Mouse (Mus musculus) adrenal gland, adult (tissue): ENCODE data around the gene Gap43.
"Not testable (repeated sequence)": the region's sequence is repeated elsewhere in the genome, so short reads cannot be mapped to it uniquely, and the experiment has no call there.

ENCODE experiments used
- DNase-seq, 2 experiments: peaks; one replicate each; pipeline ENCODE4 v3.0.0; 2022 to 2023; ENCODE audit warnings: low spot score in 1 of 2; ENCODE audit not compliant: inconsistent age in 2 of 2

The Gap43 gene

DNA sequence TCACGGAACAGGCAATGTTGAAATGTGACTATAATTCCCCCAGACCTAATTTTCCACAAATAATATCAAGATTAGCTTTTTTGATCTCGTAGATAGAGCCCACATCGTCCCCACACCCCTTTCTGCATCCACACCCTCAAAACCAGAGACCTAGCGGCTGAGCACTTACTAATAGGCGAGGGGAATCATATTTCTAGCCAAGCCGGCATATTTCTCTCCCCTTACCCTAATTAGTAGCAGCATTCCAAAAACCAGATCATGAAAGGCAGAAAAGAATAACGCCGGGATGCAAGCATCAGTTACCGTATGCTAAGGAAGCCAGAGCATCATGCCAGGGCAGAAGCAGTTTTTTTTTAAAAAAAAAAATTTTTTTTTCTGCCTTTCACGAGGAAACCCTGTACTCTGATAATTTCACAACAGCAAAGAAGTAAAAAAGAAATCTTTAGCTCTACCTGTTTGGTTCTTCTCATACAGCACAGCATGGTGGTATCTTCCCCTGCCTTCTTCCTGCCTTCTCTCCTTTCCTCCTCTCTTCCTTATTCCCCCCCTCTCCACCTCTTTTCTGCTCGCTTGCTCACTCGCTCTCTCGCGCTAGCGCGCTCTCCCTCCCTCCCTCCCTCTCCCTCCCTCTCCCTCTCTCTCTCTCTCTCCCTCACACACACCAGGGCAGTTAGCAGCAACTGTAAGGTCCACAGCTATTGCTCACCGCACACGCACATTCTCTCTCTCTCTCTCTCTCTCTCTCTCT, at the start of gene Gap43:
Gene Gap43, minus strand, starts transcription at position 631 of the 748 bp plus-strand sequence.
- DNase-seq: no peak

DNA sequence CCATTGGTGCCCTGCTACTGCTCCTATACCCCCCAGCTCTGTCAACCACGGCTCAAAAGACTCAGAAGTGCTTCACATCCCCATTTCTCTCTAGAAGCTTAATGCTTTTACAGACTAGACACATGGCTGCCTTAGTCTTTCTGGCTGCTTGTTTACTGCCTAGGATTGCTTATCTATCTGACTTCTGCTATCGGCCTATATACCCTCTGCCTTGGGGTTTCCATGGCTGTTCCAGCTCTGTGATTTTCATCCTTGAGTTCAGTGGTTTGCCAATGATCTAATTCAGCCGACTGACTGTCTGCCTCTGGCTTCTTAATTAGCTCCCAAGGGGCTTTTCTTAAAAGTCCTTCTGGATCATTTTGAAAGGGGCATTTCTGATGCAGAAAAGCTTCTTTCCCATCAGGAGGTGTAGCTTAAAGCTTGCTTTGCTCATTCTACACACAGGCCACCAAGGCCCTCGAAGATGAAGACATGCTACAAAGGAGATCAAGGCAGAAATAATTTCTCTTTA, 40.9 kb upstream of the Gap43 start:
- no peak for DNase-seq

DNA sequence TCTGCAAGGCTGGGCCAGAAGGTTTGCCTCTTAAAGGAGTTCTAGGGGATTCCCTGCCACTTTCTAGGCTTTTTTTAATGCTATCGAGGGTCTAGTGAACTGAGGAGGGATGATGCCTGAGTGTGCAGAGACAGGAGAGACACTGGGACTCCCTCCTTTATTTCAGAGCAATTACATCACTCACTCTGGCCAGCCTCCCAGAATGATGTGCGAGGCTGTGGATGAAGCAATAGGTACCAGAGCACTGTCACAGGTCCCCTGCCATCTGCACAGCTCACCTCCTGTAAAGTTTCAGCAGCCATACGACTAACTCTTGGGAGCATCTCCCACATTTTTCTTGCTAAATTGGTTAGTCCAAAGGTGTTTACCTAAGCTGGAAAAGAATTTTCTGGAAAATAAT, 40.2 kb upstream of the Gap43 start:
- DNase-seq: peak in 1 of 2 experiments; percentile 31

DNA sequence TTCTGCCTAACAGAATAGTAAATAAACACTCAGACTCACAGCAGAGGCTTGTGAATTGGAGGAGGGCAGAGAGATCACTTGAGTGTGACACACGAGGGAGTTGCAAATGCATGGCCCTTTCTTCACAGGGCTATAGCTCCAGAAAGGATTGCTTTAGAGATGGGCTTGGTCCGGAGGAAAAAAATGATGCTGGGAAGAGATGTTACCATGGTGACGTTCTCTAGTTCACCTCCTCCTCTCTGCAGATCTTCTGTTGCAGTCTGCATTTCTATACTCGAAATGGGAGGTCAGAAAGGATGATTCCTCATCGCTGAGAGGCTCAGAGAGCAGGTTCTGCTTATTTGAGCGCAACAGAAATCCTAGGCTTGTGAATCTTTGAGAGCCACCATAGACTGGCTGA, 29.7 kb upstream of the Gap43 start:
- no peak for DNase-seq

DNA sequence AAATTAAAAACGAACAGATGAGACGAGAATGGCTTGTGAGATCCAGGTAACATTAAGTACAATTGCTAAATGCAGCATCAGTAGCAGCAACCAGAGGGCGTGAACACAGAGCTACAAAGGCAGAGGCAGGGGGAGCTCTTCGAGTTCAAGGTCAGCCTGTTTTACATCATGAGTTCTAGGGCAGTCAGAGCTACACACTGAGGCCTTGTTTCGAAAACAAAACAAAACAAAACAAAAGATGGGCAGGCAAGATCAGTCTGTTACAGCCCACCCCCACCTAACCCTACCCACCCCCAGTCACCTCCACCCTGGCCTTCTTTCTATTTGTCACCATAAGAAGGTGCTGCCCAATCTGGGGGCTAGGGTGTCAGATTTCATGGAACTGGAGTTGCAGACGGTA, 28.9 kb upstream of the Gap43 start:
- DNase-seq: no peak

DNA sequence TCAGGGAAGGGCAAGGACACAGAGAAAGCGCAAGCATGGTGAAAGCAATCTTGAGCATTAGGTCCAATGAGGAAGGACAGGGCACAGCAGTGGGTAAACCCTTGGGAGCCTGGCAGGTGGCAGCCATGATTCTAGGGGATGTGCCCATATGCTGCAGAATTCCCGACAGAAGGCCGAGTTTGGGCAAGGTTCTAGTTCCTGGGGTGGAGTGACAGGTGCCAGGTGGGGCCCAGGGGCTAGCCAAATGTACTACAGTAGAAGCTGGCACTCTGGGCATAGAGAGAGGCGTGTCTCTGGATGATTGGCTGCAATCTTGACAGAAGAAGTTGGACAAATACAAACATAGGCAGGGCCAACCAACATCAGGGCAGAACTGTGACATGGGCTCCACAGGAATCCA, 19.6 kb upstream of the Gap43 start:
- no peak for DNase-seq

DNA sequence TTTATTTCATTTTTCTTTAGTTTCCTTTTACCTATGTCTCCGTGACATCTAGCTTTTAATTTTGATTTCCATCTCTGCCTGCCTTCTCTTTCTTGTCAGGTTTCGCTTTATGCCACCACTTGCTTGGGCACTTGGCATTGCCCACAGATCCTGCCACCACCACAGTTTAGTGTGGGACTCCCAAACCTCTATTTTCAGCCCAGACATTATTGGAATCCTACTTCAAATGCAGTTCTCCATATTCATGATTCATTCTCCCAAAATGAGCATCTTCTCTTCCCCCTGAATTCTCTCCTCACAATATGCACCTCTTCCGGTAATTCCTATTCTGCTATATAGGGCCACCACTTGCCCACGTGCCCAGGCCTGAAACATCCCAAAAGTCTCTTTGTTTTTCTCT, 17.6 kb upstream of the Gap43 start:
- DNase-seq: no peak

DNA sequence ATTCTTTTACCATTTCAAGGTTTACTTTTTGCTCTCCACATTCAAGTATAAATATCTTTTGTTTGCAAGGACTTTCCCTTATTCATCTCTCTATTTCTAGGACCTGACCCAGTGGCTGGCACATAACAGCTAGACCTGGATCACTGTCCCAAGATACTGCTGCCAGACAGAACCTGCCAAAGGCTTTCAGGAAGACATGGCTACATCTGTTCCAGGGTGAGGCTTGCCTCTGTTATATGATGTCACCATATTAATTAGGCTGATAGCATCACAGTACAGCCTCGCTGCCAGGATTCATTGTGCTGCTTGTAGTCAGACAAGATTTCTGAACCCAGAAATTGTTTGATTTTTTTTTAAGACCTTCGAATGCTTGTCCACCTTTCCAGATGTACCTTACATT, 9.6 kb upstream of the Gap43 start:
- DNase-seq: no peak

DNA sequence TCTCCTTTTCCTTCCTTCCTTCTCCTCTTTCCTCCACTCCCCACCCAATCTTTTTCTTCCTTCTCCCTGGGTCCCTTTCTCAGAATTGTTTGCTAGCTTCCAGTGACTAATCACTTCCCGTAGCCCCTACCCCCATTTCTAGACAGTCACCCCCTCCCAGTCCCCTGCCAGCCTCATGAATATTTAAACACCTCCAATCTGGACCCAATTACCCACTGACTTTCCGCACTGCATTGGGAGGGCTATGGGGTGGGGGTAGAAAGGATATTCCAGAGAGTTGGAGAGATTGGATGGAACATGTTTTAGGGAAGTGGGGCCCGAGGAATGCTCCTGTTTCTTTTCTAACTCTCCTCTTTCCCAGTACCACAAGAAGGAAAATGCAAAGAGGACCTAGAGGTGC, 414 bp upstream of the Gap43 start:
- DNase-seq: not testable (repeated sequence)

DNA sequence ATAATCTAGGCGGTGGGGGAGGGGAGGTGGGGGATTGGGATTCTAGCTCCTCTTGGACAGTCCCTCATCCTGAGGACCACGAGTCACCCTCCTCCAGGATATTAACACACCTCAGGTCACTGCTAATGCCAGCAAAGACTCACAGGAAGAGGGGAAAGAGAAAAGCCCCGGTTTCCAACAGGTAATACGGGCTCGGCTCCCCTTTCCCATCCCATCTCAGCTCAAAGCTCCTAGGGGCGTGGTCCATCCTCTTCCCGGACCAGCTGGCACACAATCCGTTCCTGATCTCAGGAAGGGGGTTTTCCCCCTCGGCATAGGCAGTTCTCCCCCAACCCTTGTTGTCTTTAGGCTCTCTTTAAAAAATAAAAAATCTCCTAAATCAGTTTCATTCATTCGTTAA, 939 bp downstream of the Gap43 start:
- no peak for DNase-seq

DNA sequence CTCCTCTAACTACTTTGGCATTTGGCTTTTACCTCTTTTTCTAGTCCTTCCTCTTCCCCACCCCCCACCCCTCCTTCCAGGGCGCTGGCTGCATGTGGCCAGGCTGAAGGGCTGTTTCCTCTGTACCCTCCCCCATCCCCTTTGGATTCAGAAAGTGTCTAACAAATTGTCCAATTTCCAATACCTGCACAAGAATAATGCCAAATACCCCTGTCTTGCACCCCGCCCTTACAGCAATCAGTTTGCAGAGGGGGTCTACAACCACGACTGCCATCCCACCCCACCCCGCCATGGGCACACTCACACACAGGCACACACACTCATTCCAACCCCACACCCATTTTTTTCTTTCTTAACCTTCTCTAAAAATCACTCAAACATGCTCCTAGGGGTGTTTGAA, 1.5 kb downstream of the Gap43 start:
- DNase-seq: no peak

DNA sequence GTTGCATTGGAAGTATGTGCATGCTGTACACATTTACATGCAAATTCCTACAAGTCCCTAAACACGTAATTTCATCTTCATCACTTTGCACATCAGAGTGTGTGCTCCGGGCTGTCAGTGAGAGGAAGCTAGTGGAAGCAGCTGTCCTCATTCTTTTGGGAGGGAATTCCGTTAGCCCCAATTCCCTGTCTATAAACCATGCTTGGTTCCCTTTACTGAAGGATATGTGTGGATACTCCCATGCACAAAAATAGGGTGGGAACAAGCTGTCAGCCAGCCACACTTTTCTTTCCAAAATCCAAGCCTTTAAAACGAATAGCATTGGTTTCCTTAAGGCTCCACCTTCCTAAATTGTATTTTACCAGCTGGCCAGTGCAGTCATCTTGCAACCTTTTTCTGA, 2.1 kb downstream of the Gap43 start:
- no peak for DNase-seq

DNA sequence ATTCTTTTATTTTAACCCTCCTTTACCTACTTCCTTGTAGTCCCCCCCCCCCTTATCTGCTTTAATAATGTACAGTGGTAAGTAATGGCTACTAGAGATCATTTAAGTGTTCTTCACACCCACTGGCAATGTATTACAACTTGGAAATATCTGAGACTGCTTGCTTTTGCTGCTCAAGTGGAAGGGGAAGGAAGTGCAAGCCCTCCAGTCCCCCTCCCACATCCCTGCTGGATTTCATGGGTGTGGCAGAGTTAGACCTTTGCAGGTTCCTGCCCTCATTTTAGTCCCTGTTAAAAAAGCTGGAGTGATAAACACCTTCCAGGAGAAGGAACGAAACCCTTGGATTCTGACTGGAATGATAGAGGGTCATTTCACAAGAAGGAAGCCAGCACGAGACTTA, 2.8 kb downstream of the Gap43 start:
- no peak for DNase-seq

DNA sequence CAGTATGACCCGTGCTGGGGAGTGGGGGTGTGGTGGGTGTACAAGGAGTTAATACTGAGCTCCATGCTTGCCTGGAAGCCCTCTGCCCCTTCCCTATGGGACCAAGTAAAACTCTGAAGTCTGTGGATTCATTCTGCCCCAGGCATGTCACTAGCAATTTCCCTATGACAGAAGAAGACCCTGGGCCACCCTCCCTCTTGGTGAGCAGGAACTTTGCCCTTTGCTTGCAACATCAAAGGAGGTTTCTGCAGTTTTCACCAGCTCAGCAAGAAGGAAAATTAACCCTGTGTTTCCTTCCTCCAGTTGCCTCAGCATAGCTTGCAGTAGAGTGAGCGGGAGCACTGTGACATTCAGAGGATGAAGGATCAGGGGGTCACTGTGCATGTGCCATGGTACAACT, 3.8 kb downstream of the Gap43 start:
- no peak for DNase-seq

DNA sequence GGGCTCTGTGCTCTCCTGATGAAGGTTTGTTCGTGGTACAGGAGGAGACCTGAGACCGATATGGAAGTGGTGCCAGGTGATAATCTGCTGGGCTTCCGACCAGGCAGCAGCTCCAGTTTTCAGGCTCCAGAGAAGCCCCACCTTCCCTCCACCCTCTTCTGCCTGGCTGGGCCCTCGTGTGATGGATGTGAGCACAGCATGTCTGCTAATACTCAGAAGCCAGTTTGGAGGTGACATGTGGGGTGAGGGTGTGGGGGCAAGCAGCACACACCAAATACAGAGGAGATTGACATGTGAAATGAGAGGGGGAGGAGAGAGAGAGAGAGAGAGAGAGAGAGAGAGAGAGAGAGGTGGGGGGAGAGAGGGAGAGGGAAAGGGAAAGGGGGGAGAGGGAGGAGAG, 8.1 kb downstream of the Gap43 start:
- DNase-seq: no peak

DNA sequence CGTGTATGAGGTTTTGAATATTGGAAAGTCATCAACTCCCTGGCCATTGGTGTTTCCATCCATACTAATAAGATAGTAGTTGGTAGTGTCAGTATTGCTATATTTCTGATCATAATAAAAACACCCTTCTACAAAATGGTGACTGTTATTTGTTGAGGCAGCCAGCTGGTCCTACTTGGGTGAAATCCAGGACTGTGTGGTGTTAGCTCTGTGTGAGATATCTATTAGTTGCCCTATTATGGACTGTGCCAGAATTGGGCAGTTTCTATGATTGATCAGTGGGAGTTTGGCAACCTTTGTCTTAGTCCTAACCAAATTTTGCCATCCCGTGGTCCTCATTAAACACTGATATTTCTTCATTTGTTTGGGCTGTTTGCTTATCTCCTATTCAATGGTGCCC, 14.3 kb downstream of the Gap43 start:
- DNase-seq: no peak

DNA sequence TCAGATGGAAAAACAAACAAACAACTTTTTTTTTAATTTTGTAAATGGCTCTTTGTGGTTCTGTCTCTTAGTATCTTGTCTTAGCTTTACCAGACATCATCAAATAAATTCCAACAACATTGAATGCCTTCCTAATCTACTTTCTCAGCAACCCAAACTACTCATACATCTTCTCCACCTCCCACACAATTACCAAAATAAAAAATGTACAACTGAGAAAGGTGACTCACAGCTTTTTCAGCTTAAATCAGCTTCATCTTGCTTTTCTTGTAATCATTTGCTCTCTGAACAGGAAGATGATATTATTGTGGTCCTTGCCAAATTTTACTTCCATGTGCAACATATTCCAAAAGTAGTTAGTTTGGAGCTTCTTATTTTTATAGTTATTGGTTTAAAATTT, 14.9 kb downstream of the Gap43 start:
- DNase-seq: no peak

DNA sequence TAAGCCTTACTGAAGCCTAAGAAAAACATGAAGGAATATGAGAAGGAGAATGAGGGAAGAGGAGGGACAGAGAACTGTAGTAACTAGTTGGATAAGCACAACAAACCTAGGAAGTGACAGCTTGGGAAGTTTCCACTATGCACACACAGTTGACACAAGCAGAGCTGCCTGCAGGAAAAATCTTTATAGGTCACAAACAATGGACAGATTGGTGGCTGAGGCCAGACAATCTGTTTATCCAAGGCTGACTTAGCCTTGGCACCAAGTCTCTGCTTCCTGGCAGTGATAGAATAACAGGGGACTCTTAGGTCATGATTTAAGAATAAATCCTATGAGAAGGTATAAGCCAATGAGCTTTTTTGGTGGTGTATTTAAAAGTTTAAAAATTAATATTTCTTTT, 20.6 kb downstream of the Gap43 start:
- DNase-seq: peak in 1 of 2 experiments; percentile 64

DNA sequence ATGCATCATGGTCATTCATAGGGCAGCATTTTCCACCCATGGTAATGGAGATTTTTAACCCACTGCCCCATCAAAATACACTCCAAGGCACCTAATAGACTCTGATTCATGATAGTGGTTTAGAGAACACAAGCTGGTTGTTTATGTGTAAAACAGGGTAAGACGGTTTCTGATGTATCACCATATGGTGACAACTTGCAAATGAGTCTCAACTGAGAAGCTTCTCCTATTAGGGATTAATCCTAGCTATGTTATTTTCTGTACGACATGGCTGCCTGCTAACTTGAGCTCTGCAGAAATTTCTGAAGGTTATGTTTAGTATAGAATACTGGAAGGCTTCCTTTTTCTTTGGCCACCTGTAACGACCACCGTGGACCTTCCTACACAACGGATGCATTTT, 21.1 kb downstream of the Gap43 start:
- DNase-seq: no peak

DNA sequence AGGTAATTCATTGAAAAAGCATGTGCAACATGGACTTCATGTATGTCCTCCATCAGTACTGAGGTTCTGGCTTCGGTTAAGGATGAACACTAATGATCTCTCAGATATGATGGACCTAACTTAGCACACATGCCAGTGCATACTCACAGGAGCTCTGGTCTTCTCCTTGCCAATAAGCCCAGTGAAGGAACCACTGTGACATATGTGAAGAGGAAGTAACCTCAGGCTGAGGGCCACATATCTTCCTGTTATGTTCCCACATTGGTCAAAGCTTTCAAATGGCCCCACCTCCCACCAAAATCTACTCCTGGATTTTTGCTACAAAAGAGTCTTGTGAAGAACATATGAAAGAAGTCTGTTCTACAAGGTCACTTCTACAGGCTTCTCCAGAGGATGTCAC, 28.3 kb downstream of the Gap43 start:
- DNase-seq: no peak

DNA sequence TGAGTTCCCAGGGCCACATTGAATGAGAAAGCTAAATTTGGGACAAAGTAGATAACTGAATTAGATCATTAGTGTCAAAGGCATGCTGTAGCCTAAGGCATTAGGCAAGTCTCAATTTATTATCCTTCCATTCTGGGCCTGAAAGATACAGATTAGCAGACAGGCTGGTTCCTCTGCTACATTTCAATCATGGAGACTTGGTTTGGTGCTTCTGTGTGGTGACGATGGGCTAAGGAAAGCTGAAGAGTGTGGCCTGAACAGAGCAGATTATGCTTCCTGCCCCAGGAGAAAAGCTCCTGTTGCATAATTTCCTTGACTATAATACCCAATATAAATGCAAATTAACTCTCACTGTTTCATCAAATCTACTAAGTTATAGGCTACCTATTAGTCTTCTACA, 31.7 kb downstream of the Gap43 start:
- DNase-seq: no peak

DNA sequence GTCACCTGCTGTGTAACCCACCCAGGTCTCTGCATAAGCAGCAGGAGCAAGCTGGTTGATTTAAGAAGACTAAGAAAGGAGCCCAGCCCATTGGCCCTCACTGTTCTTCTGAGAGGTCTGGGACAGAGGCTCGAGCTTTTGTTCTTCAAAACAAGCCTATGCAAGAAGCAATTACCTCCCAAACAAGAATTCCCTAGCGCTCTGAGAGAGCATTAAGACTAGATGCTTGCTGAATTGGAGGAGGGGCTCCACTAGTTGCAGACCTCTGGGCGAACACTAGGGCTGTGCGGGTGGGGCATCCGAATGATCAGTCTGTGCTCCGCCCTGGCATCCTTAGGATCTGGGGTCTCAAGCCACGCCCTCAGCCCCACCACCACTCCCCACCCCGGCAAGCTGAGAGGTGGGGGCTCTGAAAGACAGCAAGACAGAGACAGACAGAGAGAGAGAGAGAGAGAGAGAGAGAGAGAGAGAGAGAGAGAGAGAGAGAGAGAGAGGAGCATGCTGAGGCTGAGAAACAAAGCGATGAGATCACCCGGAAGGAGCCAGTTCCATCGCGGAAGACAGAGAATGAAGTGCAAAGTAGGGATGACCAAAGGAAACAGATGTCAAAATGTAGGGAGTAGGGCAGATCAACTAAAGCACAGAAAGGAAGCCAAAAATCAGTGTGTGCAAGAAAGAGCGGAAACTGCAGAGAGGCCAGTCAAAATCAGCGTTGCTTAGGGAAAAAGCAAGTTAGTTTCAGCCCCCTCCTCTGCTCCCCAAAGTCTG, 34.3 kb downstream of the Gap43 start:
- no peak for DNase-seq
